Mouse (Mus musculus): Measurements from ENCODE around the gene Psma6.

Gene Psma6

GRCm38 (mm10) chr12:55459739-55460138 lies 75.7 kb downstream of the Psma6 start:
- intact Hi-C loops (cut with DNase I), result no loop called here

- intact Hi-C loops (cut with DNase I), result no loop called here
Observed at GRCm38 (mm10) chr12:55460900-55461299, 76.9 kb downstream of the Psma6 start.

- intact Hi-C loops (cut with DNase I), result no loop called here
Observed at GRCm38 (mm10) chr12:55461767-55462166, 77.7 kb downstream of the Psma6 start.

GRCm38 (mm10) chr12:55462456-55462855 lies 78.4 kb downstream of the Psma6 start:
- intact Hi-C loops (cut with DNase I), result no loop called here

GRCm38 (mm10) chr12:55463087-55463486 lies 79.1 kb downstream of the Psma6 start:
- intact Hi-C loops (cut with DNase I), result no loop called here

GRCm38 (mm10) chr12:55463992-55464845 lies 80.2 kb downstream of the Psma6 start:
- intact Hi-C loops (cut with DNase I), result no loop called here

GRCm38 (mm10) chr12:55464846-55465361 lies 80.9 kb downstream of the Psma6 start:
- intact Hi-C loops (cut with DNase I), result no loop called here

- intact Hi-C loops (cut with DNase I), result no loop called here
Observed at GRCm38 (mm10) chr12:55465401-55465983, 81.5 kb downstream of the Psma6 start.

- intact Hi-C loops (cut with DNase I), result no loop called here
Observed at GRCm38 (mm10) chr12:55466088-55466701, 82.2 kb downstream of the Psma6 start.

- intact Hi-C loops (cut with DNase I), result no loop called here
Observed at GRCm38 (mm10) chr12:55466816-55467215, 82.8 kb downstream of the Psma6 start.

GRCm38 (mm10) chr12:55467331-55468180 lies 83.5 kb downstream of the Psma6 start:
- intact Hi-C loops (cut with DNase I), result no loop called here
